Mouse (Mus musculus) heart, embryonic 15.5 days (tissue): ENCODE results near the gene Lig3. TPM values are rescaled to one million over a fixed set of nuclear protein-coding genes. Genes with fewer than 3 reads are reported as not detected.

Experiments used
- ATAC-seq: fragments of 200-750 bp; cut with Nextera tagmentation; replicated peaks from 2 replicates; pipeline ENCODE4 v1.8.0; 2017; ENCODE audit warnings: low read depth, moderate TSS enrichment; ENCODE audit not compliant: insufficient number of reproducible peaks, insufficient read depth, low FRiP score
- H3K27ac ChIP-seq: fragments of 300-500 bp; sonication (generic); 2 replicates; pipeline ENCODE4 v1.5.1; 2015; ENCODE audit warnings: mild to moderate bottlenecking, inconsistent platforms
- H3K27me3 ChIP-seq: fragments of 300-500 bp; sonication (generic); 2 replicates; pipeline ENCODE4 v1.6.1; 2015; ENCODE audit warnings: inconsistent platforms
- H3K36me3 ChIP-seq: fragments of 300-500 bp; sonication (generic); 2 replicates; pipeline ENCODE4 v1.6.1; 2015; ENCODE audit warnings: mild to moderate bottlenecking, inconsistent platforms
- H3K4me1 ChIP-seq: fragments of 300-500 bp; sonication (generic); replicated peaks from 2 replicates; pipeline ENCODE4 v1.6.1; 2015; ENCODE audit warnings: inconsistent platforms
- H3K4me2 ChIP-seq: fragments of 300-500 bp; sonication (generic); 2 replicates; pipeline ENCODE4 v1.6.1; 2015; ENCODE audit warnings: inconsistent platforms, mild to moderate bottlenecking, moderate library complexity
- H3K4me3 ChIP-seq: fragments of 300-500 bp; sonication (generic); 2 replicates; pipeline ENCODE4 v1.5.1; 2015; ENCODE audit warnings: mild to moderate bottlenecking, inconsistent platforms
- H3K9ac ChIP-seq: fragments of 300-500 bp; sonication (generic); 2 replicates; pipeline ENCODE4 v1.6.1; 2015; ENCODE audit warnings: mild to moderate bottlenecking, inconsistent platforms
- H3K9me3 ChIP-seq: fragments of 300-500 bp; sonication (generic); replicated peaks from 2 replicates; pipeline ENCODE4 v1.6.1; 2016; ENCODE audit warnings: inconsistent platforms
- WGBS: fragments of 180-500 bp; shearing (Covaris S2); methylation state at CpG from one replicate; pipeline ENCODE4 v1.1.7; 2015; ENCODE audit warnings: mixed read lengths; 5-methylcytosine and 5-hydroxymethylcytosine counted together
- polyA plus RNA-seq: library from polyadenylated mRNA; unstranded; fragments of >200 nt; fragmentation: Nextera tagmentation; extraction: Ambion mirVana; gene quantifications from 2 replicates; pipeline ENCODE4 v1.2.1, GENCODE M21; 2015

The Lig3 gene
- polyA plus RNA-seq, 1 experiment from 2014 or later = 14.6 TPM

GRCm38 (mm10) chr11:82847571-82848000, 66.7 kb downstream of the Lig3 start:
- Histone ChIP-seq H3K4me2 (no peak overlapping the region), H3K36me3 (no peaks in the 10 kb centered on the region), H3K27me3 (no peaks in the 10 kb centered on the region), H3K4me1 (peaks cover 20% of the 10 kb centered on the region), H3K27ac (no peak overlapping the region), H3K9me3 (no peaks in the 10 kb centered on the region), H3K4me3 (no peak overlapping the region), H3K9ac (no peak overlapping the region)
- ATAC-seq = no peak
- WGBS = 46% methylated on average over 6 of the region's 6 CpGs

- Histone ChIP-seq H3K27ac (no peak overlapping the region), H3K4me3 (no peak overlapping the region), H3K4me2 (no peak overlapping the region), H3K9me3 (no peaks in the 10 kb centered on the region), H3K4me1 (peaks cover 14% of the 10 kb centered on the region), H3K27me3 (no peaks in the 10 kb centered on the region), H3K36me3 (no peaks in the 10 kb centered on the region), H3K9ac (no peak overlapping the region)
- ATAC-seq = no peak
- WGBS = 66% methylated on average over 5 of the region's 5 CpGs
These were observed 69.4 kb downstream of the Lig3 start for GRCm38 (mm10) chr11:82850259-82850658.

GRCm38 (mm10) chr11:82852115-82852514, 71.2 kb downstream of the Lig3 start:
- Histone ChIP-seq H3K9me3 (no peaks in the 10 kb centered on the region), H3K4me1 (peaks cover 6% of the 10 kb centered on the region; the same call in 1 of the 2 replicates), H3K4me3 (no peak overlapping the region), H3K36me3 (no peaks in the 10 kb centered on the region), H3K9ac (no peak overlapping the region), H3K27me3 (no peaks in the 10 kb centered on the region), H3K27ac (no peak overlapping the region), H3K4me2 (no peak overlapping the region)
- 80% methylated on average over 11 of the region's 11 CpGs for WGBS
- no peak for ATAC-seq

- ATAC-seq = no peak
- H3K4me1 ChIP-seq = peaks cover 5% of the 10 kb centered on the region; the same call in 1 of the 2 replicates
- H3K27me3 ChIP-seq = no peaks in the 10 kb centered on the region
- no peak overlapping the region for H3K4me3 ChIP-seq
- H3K27ac ChIP-seq = no peak overlapping the region
- H3K9ac ChIP-seq = no peak overlapping the region
- H3K9me3 ChIP-seq = no peaks in the 10 kb centered on the region
- H3K36me3 ChIP-seq = no peaks in the 10 kb centered on the region
- WGBS = 83% methylated on average over 10 of the region's 10 CpGs
- H3K4me2 ChIP-seq = no peak overlapping the region
These were observed 71.6 kb downstream of the Lig3 start for GRCm38 (mm10) chr11:82852540-82852939.

GRCm38 (mm10) chr11:82852958-82853357, 72.0 kb downstream of the Lig3 start:
- no peak overlapping the region for H3K4me3 ChIP-seq

More at GRCm38 (mm10) chr11:82852958-82853357, 72.0 kb downstream of the Lig3 start:
- H3K4me2 ChIP-seq = no peak overlapping the region
- no peak overlapping the region for H3K9ac ChIP-seq
- no peaks in the 10 kb centered on the region for H3K9me3 ChIP-seq
- H3K36me3 ChIP-seq = no peaks in the 10 kb centered on the region
- H3K27me3 ChIP-seq = no peaks in the 10 kb centered on the region
- WGBS = 87% methylated on average over 7 of the region's 7 CpGs
- H3K4me1 ChIP-seq = peaks cover 3% of the 10 kb centered on the region; the same call in 1 of the 2 replicates
- H3K27ac ChIP-seq = no peak overlapping the region
- no peak for ATAC-seq

Other genes starting within 250 kb of the Lig3 start
- gene Cct6b, start 16.8 kb upstream of the Lig3 start, polyA plus RNA-seq = 0.21 and 0.28 TPM in 2 replicates
- 27.5 TPM in 2 replicates for gene Zfp830, start 16.8 kb upstream of the Lig3 start, polyA plus RNA-seq
- gene Rffl, start 90.1 kb downstream of the Lig3 start, polyA plus RNA-seq = 3.8 and 6.5 TPM in 2 replicates
- 11.9 and 14.1 TPM in 2 replicates for gene Rad51d, start 109.5 kb downstream of the Lig3 start, polyA plus RNA-seq
- gene Fndc8, start 111.0 kb downstream of the Lig3 start, polyA plus RNA-seq = 0.08 and 0.14 TPM in 2 replicates
- 17.7 and 25.9 TPM in 2 replicates for gene Nle1, start 127.3 kb downstream of the Lig3 start, polyA plus RNA-seq
- 169 and 170 TPM in 2 replicates for gene Unc45b, start 129.4 kb downstream of the Lig3 start, polyA plus RNA-seq
- 6.6 and 6.7 TPM in 2 replicates for gene Slfn5, start 170.2 kb downstream of the Lig3 start, polyA plus RNA-seq
- gene Slfn9, start 210.7 kb downstream of the Lig3 start, polyA plus RNA-seq = 10.7 and 15.5 TPM in 2 replicates
- 0.59 and 1.4 TPM in 2 replicates for gene Slfn8, start 239.7 kb downstream of the Lig3 start, polyA plus RNA-seq